Mouse (Mus musculus): ENCODE measurements around the gene Gm21083.
"Not testable (repeated sequence)": the region's sequence is repeated elsewhere in the genome, so short reads cannot be mapped to it uniquely, and the experiment has no call there.

The Gm21083 gene

GRCm38 (mm10) chr5:15577033-15577432, at the start of gene Gm21083:
TSS of gene Gm21083 (plus strand) at chr5:15577333.
- in situ Hi-C loops (cut with MboI, MseI) = not testable (repeated sequence)

DNA sequence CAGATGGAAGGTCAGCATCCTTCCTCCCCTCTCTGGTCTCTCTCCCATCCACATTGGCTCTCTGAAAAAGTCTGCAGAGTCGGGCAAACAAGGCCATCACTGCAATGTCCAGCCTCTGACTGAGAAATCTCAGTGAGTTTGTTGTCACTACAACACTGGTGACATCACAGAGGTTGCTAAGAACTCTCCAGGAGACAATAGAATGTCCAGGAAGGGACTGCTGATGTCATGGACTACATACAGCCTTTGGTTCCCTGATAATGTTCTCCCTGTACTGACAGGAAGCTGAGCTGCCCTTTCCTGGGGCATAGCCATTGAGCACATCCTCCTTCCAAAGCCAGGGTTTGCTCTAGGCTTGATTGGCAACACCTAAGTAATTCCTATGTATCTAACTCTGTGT, 48.0 kb upstream of the Gm21083 start, which contains the start of gene Gm21190:
Gene Gm21190, minus strand, starts transcription at position 101 of the 400 bp plus-strand sequence.
- in situ Hi-C loops (cut with MboI, MseI) = loop anchor here (5.0 kb wide), 1 partner anchor 52 kb away; the partner anchor contains the start of gene Gm21149

DNA sequence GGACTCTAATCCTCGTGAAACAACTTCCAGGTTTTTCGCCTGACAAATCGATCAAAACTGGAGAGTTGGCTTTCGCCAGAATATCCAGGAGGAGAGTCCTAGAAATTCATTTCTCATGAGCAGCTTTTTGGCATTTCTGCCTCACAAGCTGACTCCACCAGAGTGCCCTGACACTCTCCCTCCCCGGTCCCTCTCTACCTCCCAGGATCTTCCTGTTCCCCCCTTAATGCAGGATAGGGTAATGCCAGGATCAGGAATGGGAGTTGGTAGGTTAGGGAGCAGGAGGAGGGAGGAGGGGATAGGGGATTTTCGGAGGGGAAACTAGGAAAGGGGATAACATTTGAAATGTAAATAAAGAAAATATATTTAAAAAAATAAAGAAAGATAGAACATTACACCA, 28.5 kb upstream of the Gm21083 start:
- in situ Hi-C loops (cut with MboI, MseI) = not testable (repeated sequence)

DNA sequence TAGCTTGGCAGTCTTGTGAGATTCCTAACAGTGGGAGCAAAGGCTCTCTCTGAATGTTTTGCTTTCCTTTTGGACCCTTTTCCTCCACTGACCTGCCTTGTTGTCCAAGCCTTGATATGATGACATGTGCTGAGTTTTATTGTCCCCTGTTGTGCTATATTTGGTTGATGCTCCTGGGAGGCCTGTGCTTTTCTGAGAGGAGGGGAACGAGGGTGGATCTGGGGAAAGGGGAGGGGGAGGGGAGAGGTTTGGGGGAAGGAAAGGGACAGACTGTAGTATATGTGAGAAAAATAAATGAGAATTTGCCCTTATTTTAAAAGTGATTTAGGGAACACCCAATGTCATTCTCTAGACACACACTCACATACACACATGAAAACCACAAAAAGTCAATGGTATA, 28.0 kb upstream of the Gm21083 start:
- in situ Hi-C loops (cut with MboI, MseI) = not testable (repeated sequence)

- in situ Hi-C loops (cut with MboI, MseI) = loop anchor here (5.0 kb wide), 1 partner anchor 507 kb away; no protein-coding TSS in a partner anchor
Measured at GRCm38 (mm10) chr5:15549606-15550005, 27.5 kb upstream of the Gm21083 start.

GRCm38 (mm10) chr5:15558654-15559053, 18.5 kb upstream of the Gm21083 start:
- in situ Hi-C loops (cut with MboI, MseI) = not testable (repeated sequence)

DNA sequence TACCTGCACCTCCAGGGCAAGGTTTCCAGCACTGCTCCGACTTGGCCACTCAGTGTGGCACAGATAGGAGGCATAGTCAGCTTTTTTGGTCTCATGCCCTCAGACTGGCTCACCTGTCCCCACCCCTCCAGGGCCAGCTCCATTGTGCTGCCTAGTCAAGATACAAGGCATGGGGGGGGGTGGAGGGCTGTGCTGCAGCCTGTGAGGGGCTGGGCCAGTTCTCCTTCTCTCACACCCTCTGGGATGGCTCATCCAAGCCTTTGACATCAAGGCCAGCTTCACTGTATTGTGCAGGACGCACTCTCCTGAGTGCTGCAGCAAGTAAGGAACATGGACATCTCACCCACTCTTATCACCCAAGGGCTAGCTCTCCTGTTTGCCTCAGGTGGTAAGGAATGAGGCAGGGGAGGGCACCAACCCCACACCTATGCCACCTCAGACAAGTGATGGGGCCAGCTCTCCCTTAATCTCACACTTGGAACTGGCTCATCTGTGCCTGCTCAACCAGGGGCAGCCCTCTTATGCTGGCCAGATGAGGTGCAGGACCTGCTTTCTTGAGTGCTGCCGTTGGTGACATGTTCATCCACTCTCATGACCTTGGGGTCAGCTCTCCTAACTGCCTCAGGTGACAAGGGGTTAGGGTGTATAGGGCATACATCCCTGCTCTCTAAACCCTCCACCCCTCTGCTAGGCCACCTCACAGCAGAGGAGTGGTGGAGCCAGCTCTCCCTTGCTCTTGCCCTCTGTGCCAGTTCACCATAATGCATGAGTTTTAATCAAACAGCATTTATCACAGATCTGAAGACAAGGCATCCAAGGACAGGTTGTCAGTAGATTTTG, 15.5 kb upstream of the Gm21083 start:
- in situ Hi-C loops (cut with MboI, MseI) = not testable (repeated sequence)

- in situ Hi-C loops (cut with MboI, MseI) = not testable (repeated sequence)
Measured at GRCm38 (mm10) chr5:15573735-15574134, 3.4 kb upstream of the Gm21083 start.

GRCm38 (mm10) chr5:15586351-15586750, 9.2 kb downstream of the Gm21083 start:
- in situ Hi-C loops (cut with MboI, MseI) = loop anchor here (10.0 kb wide), 1 partner anchor 122 kb away; no protein-coding TSS in a partner anchor

GRCm38 (mm10) chr5:15588291-15588690, 11.2 kb downstream of the Gm21083 start:
- in situ Hi-C loops (cut with MboI, MseI) = loop anchor here (10.0 kb wide), 1 partner anchor 123 kb away; no protein-coding TSS in a partner anchor

GRCm38 (mm10) chr5:15590635-15591034, 13.5 kb downstream of the Gm21083 start:
- in situ Hi-C loops (cut with MboI, MseI) = not testable (repeated sequence)

GRCm38 (mm10) chr5:15591577-15591976, 14.4 kb downstream of the Gm21083 start:
- in situ Hi-C loops (cut with MboI, MseI) = not testable (repeated sequence)

DNA sequence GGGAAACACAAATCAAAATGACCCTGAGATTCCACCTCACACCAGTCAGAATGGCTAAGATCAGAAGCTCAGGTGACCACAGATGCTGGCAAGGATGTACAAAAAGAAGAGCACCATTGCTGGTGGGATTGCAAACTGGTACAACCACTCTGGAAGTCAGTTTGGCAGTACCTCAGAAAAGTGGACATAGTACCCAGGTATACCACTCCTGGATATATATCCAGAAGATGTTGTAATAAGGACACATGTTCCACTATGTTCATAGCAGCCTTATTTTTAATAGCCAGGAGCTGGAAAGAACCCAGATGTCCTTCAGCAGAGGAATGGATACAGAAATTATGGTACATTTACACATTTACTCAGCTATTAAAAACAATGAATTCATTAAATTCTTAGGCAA, 21.7 kb downstream of the Gm21083 start:
- in situ Hi-C loops (cut with MboI, MseI) = loop anchor here (5.0 kb wide), 3 partner anchors 87 to 587 kb away; no protein-coding TSS in a partner anchor

DNA sequence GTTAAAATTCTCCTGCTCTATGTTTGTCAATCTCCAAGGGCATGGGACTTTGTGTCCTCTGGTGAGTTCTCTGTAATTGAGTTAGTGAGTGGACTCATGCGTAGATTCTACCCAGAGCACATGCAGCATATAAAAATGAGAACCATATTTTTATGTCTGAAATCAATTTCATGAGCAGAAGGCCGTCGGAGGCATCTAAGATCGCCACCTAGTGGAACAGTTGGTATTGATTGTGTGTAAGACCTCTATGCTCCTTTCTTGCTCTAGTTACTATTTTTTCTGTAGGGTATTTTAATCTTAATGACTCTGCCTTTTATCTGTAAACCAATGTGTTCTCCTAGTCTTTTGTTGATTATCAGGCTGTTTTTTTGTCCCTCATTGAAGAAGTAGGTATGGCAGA, 23.2 kb downstream of the Gm21083 start:
- in situ Hi-C loops (cut with MboI, MseI) = not testable (repeated sequence)

- in situ Hi-C loops (cut with MboI, MseI) = not testable (repeated sequence)
Measured at GRCm38 (mm10) chr5:15601481-15601880, 24.3 kb downstream of the Gm21083 start.

DNA sequence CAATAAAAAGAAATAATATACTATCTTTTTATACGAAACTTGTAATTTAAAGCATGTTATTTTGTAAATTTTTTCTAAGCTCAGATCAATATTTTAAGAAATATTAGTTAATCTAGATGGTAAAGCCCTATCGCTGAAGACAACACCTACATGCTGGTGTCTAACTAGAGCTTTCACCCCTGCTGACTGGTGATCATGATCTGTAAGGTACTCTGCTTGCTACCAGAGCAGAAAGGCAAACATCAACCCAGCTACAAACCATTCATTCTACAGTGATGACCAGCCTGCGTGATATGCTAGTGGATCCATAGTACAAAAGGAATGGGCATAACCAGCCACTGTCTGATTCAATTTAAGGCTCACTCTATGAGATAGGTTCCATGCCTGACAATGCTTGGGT, 24.8 kb downstream of the Gm21083 start:
- in situ Hi-C loops (cut with MboI, MseI) = not testable (repeated sequence)

- in situ Hi-C loops (cut with MboI, MseI) = not testable (repeated sequence)
Measured at GRCm38 (mm10) chr5:15602424-15602947, 25.4 kb downstream of the Gm21083 start.

- in situ Hi-C loops (cut with MboI, MseI) = not testable (repeated sequence)
Measured at GRCm38 (mm10) chr5:15603008-15603407, 25.9 kb downstream of the Gm21083 start.

- in situ Hi-C loops (cut with MboI, MseI) = not testable (repeated sequence)
Measured at GRCm38 (mm10) chr5:15603585-15603984, 26.5 kb downstream of the Gm21083 start.

GRCm38 (mm10) chr5:15606677-15607076, 29.5 kb downstream of the Gm21083 start:
- in situ Hi-C loops (cut with MboI, MseI) = loop anchor here (5.0 kb wide), 1 partner anchor 119 kb away; no protein-coding TSS in a partner anchor

DNA sequence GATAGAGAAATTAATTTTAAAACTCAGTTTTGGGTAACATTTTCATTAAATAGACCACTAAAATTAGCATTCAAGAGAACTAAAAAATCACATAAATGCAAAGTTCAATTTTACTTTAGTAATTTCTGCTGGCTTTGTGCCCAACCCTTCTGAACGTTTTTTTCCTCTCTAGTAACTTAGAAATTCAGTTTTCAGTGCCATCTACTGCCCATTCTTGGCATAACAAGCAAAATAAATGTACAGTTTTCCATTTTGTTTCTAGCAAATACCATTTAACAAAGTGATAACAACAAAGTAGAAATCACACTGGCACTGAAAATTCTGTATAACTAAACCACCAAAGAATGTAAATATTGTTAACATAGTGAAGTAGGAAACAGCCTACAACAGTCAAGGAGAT, 33.6 kb downstream of the Gm21083 start:
- in situ Hi-C loops (cut with MboI, MseI) = not testable (repeated sequence)

- in situ Hi-C loops (cut with MboI, MseI) = not testable (repeated sequence)
Measured at GRCm38 (mm10) chr5:15616195-15616594, 39.1 kb downstream of the Gm21083 start.

DNA sequence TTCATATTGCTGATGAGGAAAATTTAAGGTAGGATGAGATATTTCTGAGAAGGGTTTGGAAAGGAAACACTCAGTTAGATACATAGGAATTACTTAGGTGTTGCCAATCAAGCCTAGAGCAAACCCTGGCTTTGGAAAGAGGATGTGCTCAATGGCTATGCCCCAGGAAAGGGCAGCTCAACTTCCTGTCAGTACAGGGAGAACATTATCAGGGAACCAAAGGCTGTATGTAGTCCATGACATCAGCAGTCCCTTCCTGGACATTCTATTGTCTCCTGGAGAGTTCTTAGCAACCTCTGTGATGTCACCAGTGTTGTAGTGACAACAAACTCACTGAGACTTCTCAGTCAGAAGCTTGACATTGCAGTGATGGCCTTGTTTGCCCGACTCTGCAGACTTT, 41.6 kb downstream of the Gm21083 start, which contains the start of gene Speer4d:
Gene Speer4d, plus strand, starts transcription at position 301 of the 400 bp plus-strand sequence.
- in situ Hi-C loops (cut with MboI, MseI) = not testable (repeated sequence)

Data from T-helper 1 cell (primary cell).